Mouse (Mus musculus): ENCODE measurements around the gene Olfr979. TPM values are rescaled to one million over a fixed set of nuclear protein-coding genes. Genes with fewer than 3 reads are reported as not detected.
"Not testable (repeated sequence)": the region's sequence is repeated elsewhere in the genome, so short reads cannot be mapped to it uniquely, and the experiment has no call there.

The Olfr979 gene
- not detected in 2 replicates for polyA plus RNA-seq (2016; fragmentation: Nextera tagmentation; extraction: Ambion mirVana)

GRCm38 (mm10) chr9:40003365-40003764 lies at the start of gene Olfr979:
TSS of gene Olfr979 (minus strand) at chr9:40003465.
- no peak for ATAC-seq (ENCODE audit: insufficient number of reproducible peaks, insufficient read depth, low FRiP score, low TSS enrichment)
- no peak within 1 kb of the TSS for H3K4me2 ChIP-seq (replicated peaks)
- no peaks in the 10 kb centered on the region for H3K36me3 ChIP-seq
- no peaks in the 10 kb centered on the region for H3K4me1 ChIP-seq
- WGBS: 91% methylated on average over 1 of the region's 1 CpGs
- H3K27ac ChIP-seq: no peak within 1 kb of the TSS
- H3K9ac ChIP-seq: no peak within 1 kb of the TSS
- H3K4me3 ChIP-seq: no peak within 1 kb of the TSS
- H3K27me3 ChIP-seq: no peaks in the 10 kb centered on the region
- no peaks in the 10 kb centered on the region for H3K9me3 ChIP-seq

GRCm38 (mm10) chr9:40050138-40050537 lies 46.9 kb upstream of the Olfr979 start:
- Histone ChIP-seq H3K27ac (no peak overlapping the region), H3K4me2 (replicated peaks) (no peak overlapping the region), H3K9ac (no peak overlapping the region), H3K9me3 (no peaks in the 10 kb centered on the region), H3K4me1 (no peaks in the 10 kb centered on the region), H3K27me3 (no peaks in the 10 kb centered on the region), H3K4me3 (no peak overlapping the region), H3K36me3 (no peaks in the 10 kb centered on the region)
- WGBS: 91% methylated on average over 19 of the region's 19 CpGs
- no peak for ATAC-seq (ENCODE audit: insufficient number of reproducible peaks, insufficient read depth, low FRiP score, low TSS enrichment)

GRCm38 (mm10) chr9:40021164-40021563 lies 17.9 kb upstream of the Olfr979 start, which contains the start of gene Olfr981:
TSS of gene Olfr981 (plus strand) at chr9:40021464.
- Histone ChIP-seq H3K27ac (no peak within 1 kb of the TSS), H3K4me2 (replicated peaks) (no peak within 1 kb of the TSS), H3K9ac (no peak within 1 kb of the TSS), H3K36me3 (no peaks in the 10 kb centered on the region), H3K4me3 (no peak within 1 kb of the TSS), H3K27me3 (no peaks in the 10 kb centered on the region), H3K9me3 (no peaks in the 10 kb centered on the region), H3K4me1 (no peaks in the 10 kb centered on the region)
- WGBS: 56% methylated on average over 2 of the region's 2 CpGs
- ATAC-seq (ENCODE audit: insufficient number of reproducible peaks, insufficient read depth, low FRiP score, low TSS enrichment): no peak

- 82% methylated on average over 1 of the region's 1 CpGs for WGBS
- Histone ChIP-seq H3K27ac (no peak within 1 kb of the TSS), H3K4me1 (no peaks in the 10 kb centered on the region), H3K27me3 (no peaks in the 10 kb centered on the region), H3K36me3 (no peaks in the 10 kb centered on the region), H3K9me3 (no peaks in the 10 kb centered on the region), H3K4me2 (replicated peaks) (no peak within 1 kb of the TSS), H3K9ac (no peak within 1 kb of the TSS), H3K4me3 (no peak within 1 kb of the TSS)
- ATAC-seq (ENCODE audit: insufficient number of reproducible peaks, insufficient read depth, low FRiP score, low TSS enrichment): no peak
These were observed 6.2 kb upstream of the Olfr979 start, which contains the start of gene Olfr980 for GRCm38 (mm10) chr9:40009482-40009881. TSS of gene Olfr980 (minus strand) at chr9:40009582.

GRCm38 (mm10) chr9:39991813-39992212 lies 11.5 kb downstream of the Olfr979 start, which contains the start of gene Olfr978:
TSS of gene Olfr978 (plus strand) at chr9:39992113.
- Histone ChIP-seq H3K4me2 (replicated peaks) (no peak within 1 kb of the TSS), H3K27ac (no peak within 1 kb of the TSS), H3K36me3 (no peaks in the 10 kb centered on the region), H3K9ac (no peak within 1 kb of the TSS), H3K9me3 (no peaks in the 10 kb centered on the region), H3K4me3 (no peak within 1 kb of the TSS), H3K27me3 (no peaks in the 10 kb centered on the region), H3K4me1 (no peaks in the 10 kb centered on the region)
- WGBS: 71% methylated on average over 2 of the region's 2 CpGs
- no peak for ATAC-seq (ENCODE audit: insufficient number of reproducible peaks, insufficient read depth, low FRiP score, low TSS enrichment)

GRCm38 (mm10) chr9:39976581-39977145 lies 26.6 kb downstream of the Olfr979 start:
- not testable (repeated sequence) for H3K4me1 ChIP-seq; H3K9ac ChIP-seq; H3K4me3 ChIP-seq; H3K27me3 ChIP-seq; H3K36me3 ChIP-seq; ATAC-seq (ENCODE audit: insufficient number of reproducible peaks, insufficient read depth, low FRiP score, low TSS enrichment); H3K4me2 ChIP-seq (replicated peaks); H3K9me3 ChIP-seq; H3K27ac ChIP-seq
- 93% methylated on average over 1 of the region's 1 CpGs for WGBS

GRCm38 (mm10) chr9:39961033-39961432 lies 42.2 kb downstream of the Olfr979 start, which contains the start of gene Olfr976:
TSS of gene Olfr976 (minus strand) at chr9:39961133.
- H3K4me1 ChIP-seq; H3K4me2 ChIP-seq (replicated peaks); H3K27ac ChIP-seq; ATAC-seq (ENCODE audit: insufficient number of reproducible peaks, insufficient read depth, low FRiP score, low TSS enrichment); H3K36me3 ChIP-seq; H3K4me3 ChIP-seq; H3K9me3 ChIP-seq; H3K9ac ChIP-seq; H3K27me3 ChIP-seq: not testable (repeated sequence)
- 84% methylated on average over 7 of the region's 9 CpGs for WGBS

GRCm38 (mm10) chr9:39951946-39952345 lies 51.3 kb downstream of the Olfr979 start, which contains the start of gene Olfr975:
TSS of gene Olfr975 (minus strand) at chr9:39952046.
- Histone ChIP-seq H3K27ac (no peak within 1 kb of the TSS), H3K4me1 (no peaks in the 10 kb centered on the region), H3K36me3 (no peaks in the 10 kb centered on the region), H3K4me2 (replicated peaks) (no peak within 1 kb of the TSS), H3K4me3 (no peak within 1 kb of the TSS), H3K9ac (no peak within 1 kb of the TSS), H3K9me3 (no peaks in the 10 kb centered on the region), H3K27me3 (no peaks in the 10 kb centered on the region)
- 53% methylated on average over 1 of the region's 1 CpGs for WGBS
- no peak for ATAC-seq (ENCODE audit: insufficient number of reproducible peaks, insufficient read depth, low FRiP score, low TSS enrichment)

Other genes with a start within 250 kb of the Olfr979 start
- gene Olfr968, start 220.2 kb downstream of the Olfr979 start, polyA plus RNA-seq (2016; fragmentation: Nextera tagmentation; extraction: Ambion mirVana): not detected in 2 replicates
- not detected in 2 replicates for gene Olfr969, start 212.5 kb downstream of the Olfr979 start, polyA plus RNA-seq (2016; fragmentation: Nextera tagmentation; extraction: Ambion mirVana)
- not detected in 2 replicates for gene Olfr970, start 194.6 kb downstream of the Olfr979 start, polyA plus RNA-seq (2016; fragmentation: Nextera tagmentation; extraction: Ambion mirVana)
- not detected in 2 replicates for gene Olfr971, start 166.6 kb downstream of the Olfr979 start, polyA plus RNA-seq (2016; fragmentation: Nextera tagmentation; extraction: Ambion mirVana)
- gene Olfr972, start 137.0 kb downstream of the Olfr979 start, polyA plus RNA-seq (2016; fragmentation: Nextera tagmentation; extraction: Ambion mirVana): 0.35 TPM in 1 of 2 replicates, not detected in the other
- not detected in 2 replicates for gene Olfr229, start 96.1 kb downstream of the Olfr979 start, polyA plus RNA-seq (2016; fragmentation: Nextera tagmentation; extraction: Ambion mirVana)
- gene Olfr974, start 66.0 kb downstream of the Olfr979 start, polyA plus RNA-seq (2016; fragmentation: Nextera tagmentation; extraction: Ambion mirVana): not detected in 2 replicates
- not detected in 2 replicates for gene Olfr975, start 51.4 kb downstream of the Olfr979 start, polyA plus RNA-seq (2016; fragmentation: Nextera tagmentation; extraction: Ambion mirVana)
- gene Olfr976, start 42.3 kb downstream of the Olfr979 start, polyA plus RNA-seq (2016; fragmentation: Nextera tagmentation; extraction: Ambion mirVana): not detected in 2 replicates
- gene Olfr978, start 11.4 kb downstream of the Olfr979 start, polyA plus RNA-seq (2016; fragmentation: Nextera tagmentation; extraction: Ambion mirVana): not detected in 2 replicates
- gene Olfr980, start 6.1 kb upstream of the Olfr979 start, polyA plus RNA-seq (2016; fragmentation: Nextera tagmentation; extraction: Ambion mirVana): not detected in 2 replicates
- gene Olfr981, start 18.0 kb upstream of the Olfr979 start, polyA plus RNA-seq (2016; fragmentation: Nextera tagmentation; extraction: Ambion mirVana): not detected in 2 replicates
- not detected in 2 replicates for gene Olfr982, start 70.4 kb upstream of the Olfr979 start, polyA plus RNA-seq (2016; fragmentation: Nextera tagmentation; extraction: Ambion mirVana)
- gene Olfr983, start 90.1 kb upstream of the Olfr979 start, polyA plus RNA-seq (2016; fragmentation: Nextera tagmentation; extraction: Ambion mirVana): not detected in 2 replicates
- gene Olfr984, start 110.7 kb upstream of the Olfr979 start, polyA plus RNA-seq (2016; fragmentation: Nextera tagmentation; extraction: Ambion mirVana): not detected in 2 replicates
- gene Olfr985, start 126.7 kb upstream of the Olfr979 start, polyA plus RNA-seq (2016; fragmentation: Nextera tagmentation; extraction: Ambion mirVana): not detected in 2 replicates
- not detected in 2 replicates for gene Tmem225, start 144.7 kb upstream of the Olfr979 start, polyA plus RNA-seq (2016; fragmentation: Nextera tagmentation; extraction: Ambion mirVana)
- gene Olfr986, start 177.5 kb upstream of the Olfr979 start, polyA plus RNA-seq (2016; fragmentation: Nextera tagmentation; extraction: Ambion mirVana): 0.06 TPM in 1 of 2 replicates, not detected in the other
- 9.5 and 9.6 TPM in 2 replicates for gene Zfp202, start 188.9 kb upstream of the Olfr979 start, polyA plus RNA-seq (2016; fragmentation: Nextera tagmentation; extraction: Ambion mirVana)